Mouse (Mus musculus) hindbrain, embryonic 16.5 days (tissue): ENCODE measurements around the gene Itgb3bp. TPM values are rescaled to one million over a fixed set of nuclear protein-coding genes. Genes with fewer than 3 reads are reported as not detected.

ENCODE experiments used
- ATAC-seq: fragments of 200-750 bp; cut with Nextera tagmentation; 2 replicates; pipeline ENCODE4 v1.8.0; 2017; ENCODE audit warnings: moderate TSS enrichment, moderate library complexity
- H3K27ac ChIP-seq: fragments of 300-500 bp; sonication (generic); 2 replicates; pipeline ENCODE4 v1.5.1; 2014; ENCODE audit warnings: low read depth, mild to moderate bottlenecking, control low read depth, low read length, moderate library complexity
- H3K27me3 ChIP-seq: fragments of 300-500 bp; sonication (generic); replicated peaks from 2 replicates; pipeline ENCODE4 v1.6.1; 2014; ENCODE audit warnings: low read length; ENCODE audit not compliant: control insufficient read depth, insufficient read depth
- H3K36me3 ChIP-seq: fragments of 300-500 bp; sonication (generic); 2 replicates; pipeline ENCODE4 v1.6.1; 2014; ENCODE audit warnings: mild to moderate bottlenecking, low read length, moderate library complexity, mixed read lengths; ENCODE audit not compliant: control insufficient read depth, insufficient read depth
- H3K4me1 ChIP-seq: fragments of 300-500 bp; sonication (generic); 2 replicates; pipeline ENCODE4 v1.6.1; 2014; ENCODE audit warnings: low read depth, low read length; ENCODE audit not compliant: control insufficient read depth, insufficient read depth
- H3K4me2 ChIP-seq: fragments of 300-500 bp; sonication (generic); 2 replicates; pipeline ENCODE4 v1.6.1; 2014; ENCODE audit warnings: mild to moderate bottlenecking, low read length, control low read depth, moderate library complexity
- H3K4me3 ChIP-seq: fragments of 300-500 bp; sonication (generic); 2 replicates; pipeline ENCODE4 v1.5.1; 2014; ENCODE audit warnings: mild to moderate bottlenecking, low read length, control low read depth, moderate library complexity
- H3K9ac ChIP-seq: fragments of 300-500 bp; sonication (generic); 2 replicates; pipeline ENCODE4 v1.6.1; 2014; ENCODE audit warnings: low read depth, mild to moderate bottlenecking, control low read depth, low read length, moderate library complexity
- H3K9me3 ChIP-seq: fragments of 300-500 bp; sonication (generic); 2 replicates; pipeline ENCODE4 v1.6.1; 2014; ENCODE audit warnings: mild to moderate bottlenecking, low read length, moderate library complexity; ENCODE audit not compliant: control insufficient read depth
- WGBS: fragments of 180-500 bp; shearing (Covaris S2); extraction: QIAGEN DNeasy Blood & Tissue Kit; methylation state at CpG from one replicate; pipeline ENCODE4 v1.1.7; 2014; 5-methylcytosine and 5-hydroxymethylcytosine counted together
- polyA plus RNA-seq: library from polyadenylated mRNA; unstranded; fragments of >200 nt; fragmentation: Nextera tagmentation; extraction: Ambion mirVana; gene quantifications from 2 replicates; pipeline ENCODE4 v1.2.1, GENCODE M21; 2015

Gene Itgb3bp
- polyA plus RNA-seq, 1 experiment from 2014 or later: 12.1 TPM

DNA sequence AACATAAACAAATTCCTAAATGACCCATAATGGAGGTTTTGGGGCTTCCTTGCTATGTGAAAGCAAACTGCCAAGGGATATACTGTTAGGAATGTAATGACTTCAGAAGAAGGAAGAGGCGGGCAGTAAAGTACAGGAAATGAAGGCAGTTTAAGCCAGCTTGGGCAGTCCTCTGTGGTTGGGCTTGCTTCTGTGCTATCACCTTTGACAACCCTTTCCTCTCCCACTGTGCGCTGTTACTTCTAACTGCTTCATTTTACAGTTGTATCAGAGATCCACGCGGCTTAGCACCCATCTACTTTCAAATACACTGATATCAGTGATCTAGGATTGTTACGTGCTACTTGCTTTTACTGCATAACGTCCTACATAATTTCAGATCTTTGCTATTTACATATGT lies 137.2 kb downstream of the Itgb3bp start:
- 93% methylated on average over 6 of the region's 6 CpGs for WGBS
- no peak for ATAC-seq
- H3K4me2 ChIP-seq: no peak overlapping the region
- no peak overlapping the region for H3K9ac ChIP-seq
- H3K4me3 ChIP-seq: no peak overlapping the region
- H3K27ac ChIP-seq: no peak overlapping the region
- H3K9me3 ChIP-seq: no peaks in the 10 kb centered on the region
- H3K27me3 ChIP-seq: no peaks in the 10 kb centered on the region
- no peaks in the 10 kb centered on the region; the same call in 1 of the 2 replicates for H3K36me3 ChIP-seq
- no peaks in the 10 kb centered on the region for H3K4me1 ChIP-seq

DNA sequence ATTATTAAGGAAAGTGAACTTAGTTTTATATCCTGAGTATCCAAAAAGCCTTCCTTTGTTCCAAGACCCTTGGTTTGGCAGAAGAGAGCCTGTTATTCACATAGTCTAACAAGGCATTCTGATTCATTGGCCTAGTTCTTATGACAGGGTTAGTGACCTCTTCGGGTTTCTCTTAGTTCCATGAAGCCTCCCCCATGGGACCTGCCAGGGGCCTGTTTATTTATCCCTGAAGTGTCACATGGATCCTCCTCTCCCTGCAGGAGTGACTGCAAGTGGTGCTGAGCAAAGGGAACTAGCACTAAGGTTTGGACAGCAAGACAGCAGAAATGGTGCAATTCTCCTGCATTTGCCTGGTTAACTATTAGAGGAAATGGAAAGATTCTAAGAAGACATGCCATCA lies 156.6 kb downstream of the Itgb3bp start:
- H3K9ac ChIP-seq: no peak overlapping the region
- no peak overlapping the region for H3K4me2 ChIP-seq
- no peaks in the 10 kb centered on the region for H3K9me3 ChIP-seq
- no peak overlapping the region for H3K27ac ChIP-seq
- 42% methylated on average over 1 of the region's 1 CpGs for WGBS
- H3K4me1 ChIP-seq: no peaks in the 10 kb centered on the region
- no peaks in the 10 kb centered on the region for H3K36me3 ChIP-seq
- no peak for ATAC-seq
- no peak overlapping the region for H3K4me3 ChIP-seq
- H3K27me3 ChIP-seq: no peaks in the 10 kb centered on the region

DNA sequence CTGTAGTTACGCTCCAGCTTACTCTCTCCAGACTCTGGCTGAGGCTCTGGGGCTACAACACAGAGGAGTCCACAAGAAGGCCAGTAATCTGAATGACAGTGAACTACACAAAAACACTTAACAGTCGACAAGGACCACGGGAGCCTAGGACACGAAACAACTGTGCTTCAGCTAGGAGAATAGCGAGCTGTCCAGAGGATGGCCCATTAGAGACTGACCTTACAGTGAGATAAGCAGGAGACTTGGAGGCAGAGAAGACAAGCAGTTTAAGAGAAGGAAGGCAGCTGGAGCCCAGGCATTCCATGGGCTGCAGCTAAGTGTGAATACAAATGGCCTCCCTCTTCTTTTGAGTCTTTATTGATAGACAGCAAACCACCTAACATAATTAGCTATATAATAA lies 159.1 kb downstream of the Itgb3bp start:
- Histone ChIP-seq H3K4me1 (no peaks in the 10 kb centered on the region), H3K4me2 (no peak overlapping the region), H3K36me3 (no peaks in the 10 kb centered on the region), H3K4me3 (no peak overlapping the region), H3K9me3 (no peaks in the 10 kb centered on the region), H3K27me3 (no peaks in the 10 kb centered on the region), H3K9ac (no peak overlapping the region), H3K27ac (no peak overlapping the region)
- ATAC-seq: no peak
- WGBS: 90% methylated on average over 5 of the region's 5 CpGs

DNA sequence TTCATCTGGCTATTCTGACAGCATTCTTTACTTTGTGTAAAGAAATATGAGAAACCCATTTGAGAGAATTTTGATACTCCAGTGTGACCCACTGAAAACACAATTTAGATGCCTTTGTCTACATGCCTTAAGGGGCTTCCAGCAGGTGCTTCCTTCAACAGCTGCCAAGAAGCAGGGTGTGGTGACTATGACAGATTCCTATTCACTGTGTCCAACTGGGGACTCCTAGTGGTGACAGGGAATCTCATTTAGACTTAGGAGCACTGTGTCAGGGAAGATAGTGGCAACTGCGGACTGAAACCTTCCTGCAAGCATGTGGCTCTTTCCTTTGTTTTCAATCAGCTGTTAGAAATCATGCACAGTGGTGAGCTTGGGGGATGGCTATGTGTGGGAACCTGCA lies 162.9 kb downstream of the Itgb3bp start:
- Histone ChIP-seq H3K9me3 (no peaks in the 10 kb centered on the region), H3K27me3 (no peaks in the 10 kb centered on the region), H3K27ac (no peak overlapping the region), H3K9ac (no peak overlapping the region), H3K4me2 (no peak overlapping the region), H3K4me1 (no peaks in the 10 kb centered on the region), H3K36me3 (no peaks in the 10 kb centered on the region), H3K4me3 (no peak overlapping the region)
- ATAC-seq: peak; percentile 61
- WGBS: 52% methylated on average over 1 of the region's 1 CpGs

DNA sequence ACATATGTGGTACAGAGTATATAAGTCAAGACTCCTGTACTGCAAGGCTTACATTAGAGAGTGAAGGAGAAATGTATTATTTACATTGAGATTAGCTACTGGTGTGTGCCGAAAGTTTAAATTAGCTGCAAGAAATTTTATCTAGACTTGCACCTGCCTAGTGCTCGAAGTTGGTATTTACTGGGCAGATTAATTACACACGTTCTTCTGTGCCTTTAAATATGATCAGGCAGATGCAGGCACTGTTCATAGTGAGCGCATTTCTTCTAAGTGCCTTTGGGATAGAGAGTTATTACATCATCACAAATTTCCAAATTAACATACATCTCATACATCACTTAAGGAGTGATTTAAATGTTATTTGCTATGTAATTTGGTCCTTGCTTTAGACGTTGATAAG lies 163.3 kb downstream of the Itgb3bp start:
- no peaks in the 10 kb centered on the region for H3K9me3 ChIP-seq
- H3K4me2 ChIP-seq: no peak overlapping the region
- no peak overlapping the region for H3K4me3 ChIP-seq
- H3K4me1 ChIP-seq: no peaks in the 10 kb centered on the region
- H3K36me3 ChIP-seq: no peaks in the 10 kb centered on the region
- H3K27me3 ChIP-seq: no peaks in the 10 kb centered on the region
- WGBS: 78% methylated on average over 5 of the region's 5 CpGs
- no peak overlapping the region for H3K9ac ChIP-seq
- H3K27ac ChIP-seq: no peak overlapping the region
- no peak for ATAC-seq

DNA sequence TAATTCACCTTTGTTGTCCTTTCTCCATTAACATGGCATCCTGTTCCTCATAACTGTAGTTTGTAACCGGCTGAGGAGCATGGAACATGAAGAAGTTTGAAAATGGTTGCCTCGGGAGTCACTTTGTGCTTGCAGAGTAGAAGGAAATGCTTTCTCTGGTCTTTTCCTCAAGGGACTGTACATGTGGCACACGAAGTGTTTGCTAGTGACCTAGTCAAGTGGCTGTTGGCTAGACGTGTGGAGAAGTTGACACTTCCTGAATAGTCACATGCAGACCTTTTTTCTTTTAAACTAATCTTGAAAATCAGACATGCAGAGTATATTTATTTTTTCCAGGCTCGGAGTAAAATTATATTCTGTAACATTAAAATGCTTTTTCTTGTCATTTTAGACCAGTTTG lies 177.2 kb downstream of the Itgb3bp start:
- H3K27me3 ChIP-seq: no peaks in the 10 kb centered on the region
- H3K27ac ChIP-seq: no peak overlapping the region
- ATAC-seq: no peak
- 0 out of 2 replicates have a peak, but pooled peaks cover 5% of the 10 kb centered on the region for H3K36me3 ChIP-seq
- no peaks in the 10 kb centered on the region for H3K4me1 ChIP-seq
- H3K4me3 ChIP-seq: no peak overlapping the region
- no peaks in the 10 kb centered on the region for H3K9me3 ChIP-seq
- no peak overlapping the region for H3K4me2 ChIP-seq
- no peak overlapping the region for H3K9ac ChIP-seq
- WGBS: 92% methylated on average over 5 of the region's 5 CpGs

DNA sequence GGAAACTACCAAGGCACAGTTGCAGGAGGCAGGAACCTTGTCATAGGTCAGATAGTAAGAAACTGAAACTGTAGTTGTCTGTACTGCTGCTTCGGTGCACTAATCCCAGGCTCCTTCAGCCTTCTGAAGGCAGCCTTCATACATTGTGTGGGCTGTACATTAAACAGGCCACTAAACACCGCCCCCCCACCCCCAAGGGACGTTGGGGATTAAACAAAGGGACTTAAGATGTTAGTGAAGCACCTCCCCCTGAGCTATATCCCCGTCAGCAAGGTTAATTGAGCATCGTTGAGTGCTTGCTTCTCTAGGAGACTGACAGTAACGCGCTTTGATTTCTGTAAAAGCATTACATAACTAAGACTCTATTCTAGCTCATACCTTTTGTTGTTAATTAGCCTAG lies 189.8 kb downstream of the Itgb3bp start:
- H3K36me3 ChIP-seq: no peaks in the 10 kb centered on the region
- no peaks in the 10 kb centered on the region for H3K27me3 ChIP-seq
- WGBS: 51% methylated on average over 7 of the region's 7 CpGs
- no peak overlapping the region for H3K4me2 ChIP-seq
- no peak overlapping the region for H3K4me3 ChIP-seq
- H3K27ac ChIP-seq: no peak overlapping the region
- no peaks in the 10 kb centered on the region for H3K4me1 ChIP-seq
- no peak overlapping the region for H3K9ac ChIP-seq
- no peaks in the 10 kb centered on the region for H3K9me3 ChIP-seq
- no peak for ATAC-seq

DNA sequence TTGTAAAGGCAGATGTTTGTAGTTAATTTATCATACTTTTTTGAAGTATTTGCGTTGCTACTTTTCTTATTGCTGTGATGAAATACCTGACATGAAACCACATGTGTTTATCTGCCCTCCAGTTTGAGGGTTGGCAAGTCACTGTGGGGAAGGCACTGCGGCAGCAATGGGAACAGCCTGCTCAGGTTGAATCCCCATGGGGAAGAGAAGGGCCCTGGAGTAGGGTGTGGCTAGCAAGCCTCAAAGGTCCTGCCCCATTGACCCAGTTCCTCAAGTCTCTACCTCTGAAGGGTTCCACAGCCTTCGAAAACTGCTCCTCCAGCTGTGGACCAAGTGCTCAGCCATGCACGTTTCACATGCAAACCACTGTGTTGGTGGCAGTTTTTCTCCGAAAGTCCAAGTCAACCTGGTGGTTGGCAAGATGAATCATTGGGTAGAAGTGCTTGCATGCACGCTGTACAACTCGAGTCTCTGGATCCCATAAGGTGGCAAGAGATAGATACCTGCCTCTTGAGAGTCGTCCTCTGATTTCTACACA lies 203.6 kb downstream of the Itgb3bp start:
- no peaks in the 10 kb centered on the region for H3K27me3 ChIP-seq
- H3K27ac ChIP-seq: no peak overlapping the region
- H3K9me3 ChIP-seq: peaks cover 4% of the 10 kb centered on the region; the same call in 1 of the 2 replicates
- no peaks in the 10 kb centered on the region for H3K4me1 ChIP-seq
- WGBS: 93% methylated on average over 8 of the region's 8 CpGs
- H3K4me2 ChIP-seq: no peak overlapping the region
- no peak overlapping the region for H3K4me3 ChIP-seq
- peaks cover 35% of the 10 kb centered on the region for H3K36me3 ChIP-seq
- no peak for ATAC-seq
- H3K9ac ChIP-seq: no peak overlapping the region

DNA sequence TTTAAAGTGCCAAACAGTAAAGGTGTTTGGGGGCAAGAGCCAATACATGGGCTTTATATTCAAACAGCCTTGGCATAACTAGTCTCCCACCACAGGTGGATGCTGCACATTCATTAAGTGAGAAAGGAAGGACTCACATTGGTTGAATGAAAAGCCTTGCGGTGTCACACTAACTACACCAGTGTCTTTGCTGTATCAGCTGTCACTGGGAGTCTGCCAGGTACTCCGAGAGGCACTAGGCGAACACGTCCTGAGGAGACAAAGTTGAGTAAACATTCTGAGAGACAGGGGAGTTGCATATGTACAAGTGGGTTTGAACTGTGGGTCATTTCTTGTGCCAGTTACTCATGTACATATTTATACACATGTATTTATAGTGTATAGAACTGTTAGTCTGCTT lies 205.3 kb downstream of the Itgb3bp start:
- H3K27me3 ChIP-seq: no peaks in the 10 kb centered on the region
- no peak overlapping the region for H3K4me2 ChIP-seq
- peaks cover 23% of the 10 kb centered on the region for H3K36me3 ChIP-seq
- no peaks in the 10 kb centered on the region for H3K4me1 ChIP-seq
- no peak overlapping the region for H3K9ac ChIP-seq
- ATAC-seq: no peak
- H3K9me3 ChIP-seq: no peaks in the 10 kb centered on the region
- WGBS: 90% methylated on average over 4 of the region's 4 CpGs
- no peak overlapping the region for H3K27ac ChIP-seq
- H3K4me3 ChIP-seq: no peak overlapping the region

DNA sequence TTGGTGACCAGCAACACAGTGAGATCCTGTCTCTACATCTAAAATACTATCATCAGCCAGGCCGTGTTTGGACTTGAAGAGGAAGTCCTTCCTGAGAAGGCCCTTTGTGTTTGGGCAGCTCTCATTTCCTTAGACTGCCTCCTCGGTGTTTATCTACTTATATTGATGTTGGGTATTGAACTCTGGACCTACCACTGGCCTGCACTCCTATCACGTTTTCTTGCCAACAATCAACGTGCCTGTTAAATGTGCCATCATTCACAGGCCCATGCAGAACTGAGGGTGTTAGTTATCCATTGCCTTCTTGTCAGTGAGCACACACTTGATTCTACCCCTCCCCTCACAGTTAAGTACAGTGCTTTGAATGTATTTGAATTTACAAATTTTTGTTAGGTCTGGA lies 211.7 kb downstream of the Itgb3bp start:
- Histone ChIP-seq H3K27me3 (no peaks in the 10 kb centered on the region), H3K36me3 (peaks cover 2% of the 10 kb centered on the region; the same call in 1 of the 2 replicates), H3K9ac (no peak overlapping the region), H3K27ac (no peak overlapping the region), H3K4me2 (no peak overlapping the region), H3K4me3 (no peak overlapping the region), H3K4me1 (no peaks in the 10 kb centered on the region; the same call in 1 of the 2 replicates), H3K9me3 (no peaks in the 10 kb centered on the region)
- 81% methylated on average over 4 of the region's 4 CpGs for WGBS
- ATAC-seq: no peak
